Mouse (Mus musculus) adipocyte (in vitro differentiated cells): Measurements from ENCODE around the gene Zdhhc19.

ENCODE experiments used
- DNase-seq: peaks from one replicate; pipeline ENCODE4 v3.0.0-alpha.2; 2016; ENCODE audit warnings: low spot score

The Zdhhc19 gene

GRCm38 (mm10) chr16:32551346-32551747 is 55.3 kb downstream of the Zdhhc19 start:
- peak; percentile 58 for DNase-seq

- peak; percentile 81 for DNase-seq
Measured at GRCm38 (mm10) chr16:32555588-32555987, 59.5 kb downstream of the Zdhhc19 start.

- no peak for DNase-seq
Measured at GRCm38 (mm10) chr16:32559493-32559892, 63.4 kb downstream of the Zdhhc19 start.

GRCm38 (mm10) chr16:32563056-32563793 is 67.2 kb downstream of the Zdhhc19 start:
- DNase-seq = no peak

- DNase-seq = no peak
Measured at GRCm38 (mm10) chr16:32567282-32567681, 71.2 kb downstream of the Zdhhc19 start.

GRCm38 (mm10) chr16:32568401-32568800 is 72.3 kb downstream of the Zdhhc19 start:
- DNase-seq = peak; percentile 24

GRCm38 (mm10) chr16:32570042-32570441 is 74.0 kb downstream of the Zdhhc19 start:
- DNase-seq = no peak

GRCm38 (mm10) chr16:32572528-32572927 is 76.5 kb downstream of the Zdhhc19 start:
- DNase-seq = no peak

GRCm38 (mm10) chr16:32586482-32586881 is 90.4 kb downstream of the Zdhhc19 start:
- DNase-seq = no peak

- DNase-seq = no peak
Measured at GRCm38 (mm10) chr16:32588568-32588967, 92.5 kb downstream of the Zdhhc19 start.

GRCm38 (mm10) chr16:32591521-32591920 is 95.5 kb downstream of the Zdhhc19 start:
- no peak for DNase-seq

GRCm38 (mm10) chr16:32593283-32593805 is 97.3 kb downstream of the Zdhhc19 start:
- DNase-seq = no peak

GRCm38 (mm10) chr16:32593916-32594315 is 97.9 kb downstream of the Zdhhc19 start:
- no peak for DNase-seq

- DNase-seq = no peak
Measured at GRCm38 (mm10) chr16:32594701-32595100, 98.6 kb downstream of the Zdhhc19 start.

- DNase-seq = no peak
Measured at GRCm38 (mm10) chr16:32595142-32595855, 99.2 kb downstream of the Zdhhc19 start.

- DNase-seq = peak; percentile 70
Measured at GRCm38 (mm10) chr16:32597909-32598381, 101.9 kb downstream of the Zdhhc19 start.

- DNase-seq = no peak
Measured at GRCm38 (mm10) chr16:32599151-32599550, 103.1 kb downstream of the Zdhhc19 start.

- DNase-seq = no peak
Measured at GRCm38 (mm10) chr16:32602193-32602685, 106.2 kb downstream of the Zdhhc19 start.

- DNase-seq = no peak
Measured at GRCm38 (mm10) chr16:32607562-32608343, 111.7 kb downstream of the Zdhhc19 start.

- no peak for DNase-seq
Measured at GRCm38 (mm10) chr16:32608344-32608711, 112.3 kb downstream of the Zdhhc19 start.

GRCm38 (mm10) chr16:32608712-32609400 is 112.8 kb downstream of the Zdhhc19 start, which contains the start of gene Tfrc:
Gene Tfrc, plus strand, starts transcription at chr16:32608920.
- peak; percentile 89 for DNase-seq
